Mouse (Mus musculus) limb, embryonic 13.5 days (tissue): ENCODE data around the gene Dis3. TPM values are rescaled to one million over a fixed set of nuclear protein-coding genes. Genes with fewer than 3 reads are reported as not detected.

Source experiments
- ATAC-seq: fragments of 200-750 bp; cut with Nextera tagmentation; 2 replicates; pipeline ENCODE4 v1.8.0; 2017; ENCODE audit warnings: low read depth, moderate number of reproducible peaks, moderate TSS enrichment; ENCODE audit not compliant: low FRiP score
- H3K27ac ChIP-seq: fragments of 300-500 bp; sonication (generic); 2 replicates; pipeline ENCODE4 v1.5.1; 2015; ENCODE audit warnings: inconsistent platforms, mild to moderate bottlenecking, moderate library complexity
- H3K27me3 ChIP-seq: fragments of 300-500 bp; sonication (generic); 2 replicates; pipeline ENCODE4 v1.6.1; 2015; ENCODE audit warnings: mild to moderate bottlenecking, inconsistent platforms
- H3K36me3 ChIP-seq: fragments of 300-500 bp; sonication (generic); 2 replicates; pipeline ENCODE4 v1.6.1; 2015; ENCODE audit warnings: inconsistent platforms, mild to moderate bottlenecking, moderate library complexity
- H3K4me1 ChIP-seq: fragments of 300-500 bp; sonication (generic); 2 replicates; pipeline ENCODE4 v1.6.1; 2015; ENCODE audit warnings: inconsistent platforms
- H3K4me2 ChIP-seq: fragments of 300-500 bp; sonication (generic); replicated peaks from 2 replicates; pipeline ENCODE4 v1.6.1; 2015; ENCODE audit warnings: inconsistent platforms, mild to moderate bottlenecking, moderate library complexity
- H3K4me3 ChIP-seq: fragments of 300-500 bp; sonication (generic); 2 replicates; pipeline ENCODE4 v1.5.1; 2015; ENCODE audit warnings: moderate library complexity, mild to moderate bottlenecking, inconsistent platforms
- H3K9ac ChIP-seq: fragments of 300-500 bp; sonication (generic); 2 replicates; pipeline ENCODE4 v1.6.1; 2015; ENCODE audit warnings: mild to moderate bottlenecking, inconsistent platforms
- H3K9me3 ChIP-seq: fragments of 300-500 bp; sonication (generic); 2 replicates; pipeline ENCODE4 v1.6.1; 2016; ENCODE audit warnings: inconsistent platforms
- WGBS: fragments of 180-500 bp; shearing (Covaris S2); methylation state at CpG from one replicate; pipeline ENCODE4 v1.1.7; 2015; 5-methylcytosine and 5-hydroxymethylcytosine counted together
- polyA plus RNA-seq: library from polyadenylated mRNA; unstranded; fragments of >200 nt; fragmentation: Nextera tagmentation; extraction: Ambion mirVana; gene quantifications from 2 replicates; pipeline ENCODE4 v1.2.1, GENCODE M21; 2015

The Dis3 gene
- polyA plus RNA-seq, 1 experiment from 2014 or later = 36.4 TPM

- Histone ChIP-seq H3K4me1 (no peaks in the 10 kb centered on the region), H3K27me3 (no peaks in the 10 kb centered on the region), H3K27ac (no peak overlapping the region), H3K36me3 (peaks cover 30% of the 10 kb centered on the region), H3K9ac (no peak overlapping the region), H3K4me3 (no peak overlapping the region), H3K9me3 (no peaks in the 10 kb centered on the region), H3K4me2 (no peak overlapping the region)
- 83% methylated on average over 4 of the region's 4 CpGs for WGBS
- no peak for ATAC-seq
Observed at GRCm38 (mm10) chr14:99117576-99117975, 18.0 kb upstream of the Dis3 start.

GRCm38 (mm10) chr14:99108762-99109161, 9.2 kb upstream of the Dis3 start:
- H3K36me3 ChIP-seq = peaks cover 67% of the 10 kb centered on the region
- ATAC-seq = no peak

DNA sequence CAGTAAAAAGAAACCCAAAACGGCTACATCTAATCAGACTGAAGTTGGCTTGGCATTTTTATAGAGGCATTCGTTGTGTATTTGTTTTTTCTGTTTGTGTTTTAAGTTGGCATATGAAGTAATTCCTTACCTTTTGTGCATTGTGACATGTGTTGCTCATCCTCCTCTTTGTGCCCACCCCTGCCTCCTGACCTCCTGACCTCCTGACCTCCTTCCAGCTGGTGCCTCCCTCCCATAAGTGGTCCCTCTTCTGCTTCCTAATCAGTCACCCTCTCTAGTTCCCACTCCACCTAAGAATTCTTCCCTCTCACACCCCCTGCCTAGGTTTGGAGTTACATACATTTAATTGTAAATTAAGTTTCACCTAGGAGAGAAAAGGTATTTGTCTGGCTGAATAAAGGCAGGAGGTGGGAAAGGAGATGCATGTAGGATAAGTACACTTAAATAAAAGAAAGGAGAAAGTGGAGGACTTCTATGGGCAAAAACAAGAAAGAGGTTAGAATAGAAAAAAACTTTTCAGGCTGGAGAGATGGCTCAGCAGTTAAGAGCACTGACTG, 8.1 kb upstream of the Dis3 start:
- Histone ChIP-seq H3K4me1 (no peaks in the 10 kb centered on the region), H3K9ac (no peak overlapping the region), H3K9me3 (no peaks in the 10 kb centered on the region), H3K4me2 (no peak overlapping the region), H3K4me3 (no peak overlapping the region), H3K36me3 (peaks cover 72% of the 10 kb centered on the region), H3K27ac (no peak overlapping the region), H3K27me3 (no peaks in the 10 kb centered on the region)
- 74% methylated on average over 2 of the region's 2 CpGs for WGBS
- ATAC-seq = no peak

More at GRCm38 (mm10) chr14:99108762-99109161, 9.2 kb upstream of the Dis3 start:
- no peak overlapping the region for H3K4me2 ChIP-seq
- H3K4me3 ChIP-seq = no peak overlapping the region
- H3K9me3 ChIP-seq = no peaks in the 10 kb centered on the region
- no peaks in the 10 kb centered on the region for H3K4me1 ChIP-seq
- no peaks in the 10 kb centered on the region for H3K27me3 ChIP-seq
- 87% methylated on average over 6 of the region's 6 CpGs for WGBS
- no peak overlapping the region for H3K27ac ChIP-seq
- no peak overlapping the region for H3K9ac ChIP-seq

DNA sequence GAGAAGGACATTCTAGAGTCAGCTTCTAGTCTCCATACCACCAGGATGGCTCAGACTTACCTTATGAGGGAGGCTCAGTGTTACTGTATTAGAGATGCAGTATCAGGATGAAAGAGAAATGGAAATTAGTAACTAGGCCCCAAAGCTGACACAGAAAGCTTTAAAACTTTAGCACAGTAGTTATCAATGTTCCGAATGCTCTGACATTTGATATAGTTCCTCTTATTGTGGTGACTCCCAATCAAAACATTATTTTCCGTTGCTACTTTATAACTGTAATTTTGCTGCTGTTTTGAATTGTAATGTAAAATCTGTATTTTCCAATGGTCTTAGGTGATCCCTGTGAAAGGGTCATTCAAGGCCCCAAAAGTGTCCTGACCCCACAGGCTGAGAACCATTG, 7.1 kb upstream of the Dis3 start:
- WGBS = 90% methylated on average over 2 of the region's 2 CpGs
- H3K9ac ChIP-seq = no peak overlapping the region
- no peaks in the 10 kb centered on the region for H3K27me3 ChIP-seq
- H3K4me3 ChIP-seq = no peak overlapping the region
- H3K4me1 ChIP-seq = no peaks in the 10 kb centered on the region
- H3K36me3 ChIP-seq = peaks cover 78% of the 10 kb centered on the region
- H3K4me2 ChIP-seq = no peak overlapping the region
- H3K9me3 ChIP-seq = no peaks in the 10 kb centered on the region
- no peak overlapping the region for H3K27ac ChIP-seq
- no peak for ATAC-seq

DNA sequence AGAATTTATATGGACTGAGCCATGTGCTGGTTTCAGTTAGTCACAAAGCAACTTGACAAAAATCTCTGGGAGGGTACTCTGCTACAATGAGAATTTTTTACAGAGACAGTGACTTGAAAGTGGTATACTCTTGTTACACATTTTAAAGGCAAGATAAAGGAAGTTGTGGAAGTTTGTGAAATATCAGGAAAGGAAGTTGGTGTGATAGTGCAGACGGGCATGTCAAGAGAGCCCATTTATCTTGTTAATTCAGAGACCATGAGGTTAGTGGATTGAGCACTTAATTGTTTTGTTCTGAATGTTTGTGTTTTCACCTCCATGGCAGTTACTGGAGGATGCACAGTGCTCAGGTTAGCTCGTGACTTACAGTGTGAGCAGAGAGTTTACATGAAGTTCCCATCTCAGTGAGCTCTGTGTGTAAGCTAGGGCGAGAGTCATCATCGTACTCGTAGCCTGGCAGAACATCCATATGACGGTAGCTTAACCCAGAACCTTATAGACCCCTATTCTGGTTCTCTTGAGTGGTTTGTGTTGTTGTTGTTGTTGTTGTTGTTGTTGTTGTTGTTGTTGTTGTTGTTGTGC, 5.1 kb upstream of the Dis3 start:
- Histone ChIP-seq H3K27ac (no peak overlapping the region), H3K4me1 (peaks cover 5% of the 10 kb centered on the region; the same call in 1 of the 2 replicates), H3K4me2 (no peak overlapping the region), H3K9me3 (no peaks in the 10 kb centered on the region), H3K36me3 (peaks cover 65% of the 10 kb centered on the region), H3K9ac (no peak overlapping the region), H3K4me3 (no peak overlapping the region), H3K27me3 (no peaks in the 10 kb centered on the region)
- WGBS = 95% methylated on average over 6 of the region's 6 CpGs
- ATAC-seq = no peak

DNA sequence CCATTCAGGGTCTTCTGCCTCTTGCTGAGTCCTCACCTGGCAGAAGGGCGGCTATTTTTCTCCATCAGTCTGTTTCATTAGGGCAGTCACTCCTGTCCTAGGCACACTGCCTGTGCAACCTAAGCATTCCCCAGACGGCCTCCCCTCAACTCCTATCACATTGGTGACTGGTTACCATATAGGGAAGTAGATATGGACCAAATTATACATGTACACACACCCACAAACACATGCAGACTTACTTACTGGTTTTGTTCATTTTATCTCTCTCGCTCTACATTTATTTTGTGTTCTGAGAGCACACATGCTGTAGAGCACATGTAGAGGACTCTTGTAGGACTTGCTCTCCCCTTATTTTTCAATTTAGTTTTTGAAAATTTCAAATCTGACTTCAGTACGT, 3.5 kb upstream of the Dis3 start:
- H3K27me3 ChIP-seq = no peaks in the 10 kb centered on the region
- WGBS = 93% methylated on average over 4 of the region's 4 CpGs
- no peak for ATAC-seq
- no peak overlapping the region for H3K27ac ChIP-seq
- H3K4me1 ChIP-seq = peaks cover 13% of the 10 kb centered on the region
- no peak overlapping the region for H3K4me3 ChIP-seq
- peaks cover 52% of the 10 kb centered on the region for H3K36me3 ChIP-seq
- no peak overlapping the region for H3K4me2 ChIP-seq
- H3K9me3 ChIP-seq = no peaks in the 10 kb centered on the region
- no peak overlapping the region for H3K9ac ChIP-seq

GRCm38 (mm10) chr14:99099967-99100587, 507 bp upstream of the Dis3 start:
- H3K9me3 ChIP-seq = no peaks in the 10 kb centered on the region
- 6% methylated on average over 20 of the region's 20 CpGs for WGBS
- H3K4me1 ChIP-seq = peaks cover 13% of the 10 kb centered on the region
- peak overlapping the region; percentile 63 for H3K4me2 ChIP-seq
- no peak for ATAC-seq
- H3K27ac ChIP-seq = no peak overlapping the region; the same call in 1 of the 2 replicates
- H3K9ac ChIP-seq = peak overlapping the region; percentile 68
- H3K27me3 ChIP-seq = no peaks in the 10 kb centered on the region
- H3K4me3 ChIP-seq = peak overlapping the region; percentile 95
- peaks cover 56% of the 10 kb centered on the region for H3K36me3 ChIP-seq

DNA sequence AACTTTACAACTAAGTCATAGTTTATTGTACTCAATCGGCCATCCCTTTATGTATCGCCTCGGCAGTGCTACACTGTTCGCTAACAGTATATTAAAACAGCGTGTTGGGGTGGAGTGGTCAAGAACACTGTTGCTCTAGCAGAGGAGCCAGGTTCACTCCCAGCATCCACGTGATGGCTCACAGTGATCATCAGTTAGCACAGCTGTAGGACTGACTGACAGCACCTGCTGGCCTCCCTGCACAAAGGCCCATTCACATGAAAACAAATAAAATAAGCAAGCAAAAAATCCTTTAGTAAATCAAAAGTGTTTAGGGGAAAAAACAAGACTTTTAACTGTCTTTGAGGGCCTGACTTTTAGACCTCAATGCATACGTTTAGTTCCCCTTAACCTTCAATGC, 10.6 kb downstream of the Dis3 start:
- no peak overlapping the region for H3K4me3 ChIP-seq
- no peaks in the 10 kb centered on the region for H3K27me3 ChIP-seq
- 91% methylated on average over 7 of the region's 7 CpGs for WGBS
- no peaks in the 10 kb centered on the region for H3K9me3 ChIP-seq
- no peaks in the 10 kb centered on the region for H3K4me1 ChIP-seq
- H3K27ac ChIP-seq = no peak overlapping the region
- ATAC-seq = no peak
- peaks cover 70% of the 10 kb centered on the region for H3K36me3 ChIP-seq
- no peak overlapping the region for H3K4me2 ChIP-seq
- H3K9ac ChIP-seq = no peak overlapping the region

- ATAC-seq = no peak
- WGBS = 85% methylated on average over 4 of the region's 4 CpGs
- H3K36me3 ChIP-seq = peaks cover 60% of the 10 kb centered on the region
Observed at GRCm38 (mm10) chr14:99071146-99071545, 28.4 kb downstream of the Dis3 start.

DNA sequence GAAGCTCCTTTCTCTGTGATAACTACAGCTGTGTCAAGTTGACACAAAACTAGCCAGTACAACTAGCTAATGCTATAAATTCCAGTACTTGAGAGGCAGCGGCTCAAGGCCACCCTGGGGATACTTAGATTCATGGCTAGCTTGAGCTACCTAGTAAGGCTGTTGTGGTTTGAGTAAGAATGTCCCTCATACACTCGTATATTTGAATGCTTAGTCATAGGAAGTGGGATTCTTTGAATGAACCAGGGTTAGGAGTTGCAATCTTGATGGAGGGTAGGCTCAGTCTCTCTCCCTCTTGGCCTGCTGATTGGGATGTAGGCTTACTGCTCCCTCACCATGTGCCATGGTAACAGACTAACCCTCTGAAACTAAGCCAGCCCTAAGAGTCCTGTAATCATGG, 36.5 kb downstream of the Dis3 start:
- H3K4me2 ChIP-seq = no peak overlapping the region
- H3K4me1 ChIP-seq = no peaks in the 10 kb centered on the region
- H3K9me3 ChIP-seq = no peaks in the 10 kb centered on the region
- H3K27me3 ChIP-seq = no peaks in the 10 kb centered on the region
- 95% methylated on average over 2 of the region's 2 CpGs for WGBS
- no peak overlapping the region for H3K27ac ChIP-seq
- no peak overlapping the region for H3K4me3 ChIP-seq
- no peak for ATAC-seq
- no peak overlapping the region for H3K9ac ChIP-seq
- peaks cover 67% of the 10 kb centered on the region for H3K36me3 ChIP-seq

More at GRCm38 (mm10) chr14:99071146-99071545, 28.4 kb downstream of the Dis3 start:
- no peaks in the 10 kb centered on the region for H3K9me3 ChIP-seq
- no peak overlapping the region for H3K9ac ChIP-seq
- no peak overlapping the region for H3K4me3 ChIP-seq
- H3K4me2 ChIP-seq = no peak overlapping the region
- no peaks in the 10 kb centered on the region for H3K4me1 ChIP-seq
- H3K27ac ChIP-seq = no peak overlapping the region
- H3K27me3 ChIP-seq = no peaks in the 10 kb centered on the region

GRCm38 (mm10) chr14:99060616-99061015, 39.0 kb downstream of the Dis3 start:
- Histone ChIP-seq H3K9ac (no peak overlapping the region), H3K27ac (no peak overlapping the region), H3K36me3 (peaks cover 74% of the 10 kb centered on the region), H3K4me2 (no peak overlapping the region), H3K4me3 (no peak overlapping the region), H3K27me3 (no peaks in the 10 kb centered on the region), H3K4me1 (no peaks in the 10 kb centered on the region), H3K9me3 (no peaks in the 10 kb centered on the region)
- WGBS = 95% methylated on average over 12 of the region's 12 CpGs
- no peak for ATAC-seq

- Histone ChIP-seq H3K4me2 (no peak overlapping the region), H3K27me3 (no peaks in the 10 kb centered on the region), H3K4me1 (no peaks in the 10 kb centered on the region), H3K9ac (no peak overlapping the region), H3K4me3 (no peak overlapping the region), H3K36me3 (peaks cover 68% of the 10 kb centered on the region), H3K9me3 (no peaks in the 10 kb centered on the region), H3K27ac (no peak overlapping the region)
- WGBS = 87% methylated on average over 7 of the region's 7 CpGs
- ATAC-seq = no peak
Observed at GRCm38 (mm10) chr14:99058959-99059586, 40.5 kb downstream of the Dis3 start.
